Mouse (Mus musculus) bone marrow, adult 2 months (tissue): ENCODE results near the gene Adarb1. TPM values are rescaled to one million over a fixed set of nuclear protein-coding genes. Genes with fewer than 3 reads are reported as not detected.

ENCODE experiments used
- H3K27ac ChIP-seq: fragments of 200-500 bp; 2 replicates; pipeline ENCODE4 v1.5.1; 2012; ENCODE audit warnings: low read depth, mild to moderate bottlenecking, control low read depth, inconsistent platforms, low read length; ENCODE audit not compliant: control insufficient read depth, poor library complexity, insufficient read depth
- H3K4me1 ChIP-seq: fragments of 200-500 bp; 2 replicates; pipeline ENCODE4 v1.6.1; 2011; ENCODE audit warnings: low read length; ENCODE audit not compliant: control insufficient read depth, insufficient read depth
- H3K4me3 ChIP-seq: fragments of 200-500 bp; replicated peaks from 2 replicates; pipeline ENCODE3; 2011; ENCODE audit warnings: mild to moderate bottlenecking, low read depth, low read length, control low read depth; ENCODE audit not compliant: control insufficient read depth
- CTCF ChIP-seq: fragments of 200-500 bp; IDR thresholded peaks from 2 replicates; pipeline ENCODE4 v1.5.1; 2011; ENCODE audit warnings: low read length, control low read depth; ENCODE audit not compliant: control insufficient read depth, insufficient read depth
- POLR2A ChIP-seq: fragments of 200-500 bp; IDR thresholded peaks from 2 replicates; pipeline ENCODE4 v1.6.1; 2011; ENCODE audit warnings: low read depth, mild to moderate bottlenecking, control low read depth, low read length, borderline replicate concordance; ENCODE audit not compliant: control insufficient read depth
- WGBS: fragments of 180-500 bp; shearing (Covaris S2); methylation state at CpG from one replicate; pipeline ENCODE4 v1.1.7; 2018; 5-methylcytosine and 5-hydroxymethylcytosine counted together
- polyA plus RNA-seq: library from polyadenylated mRNA; stranded (reverse); fragments of >200 nt; gene quantifications from 2 replicates; pipeline ENCODE4 v1.2.4, GENCODE M21; 2011; ENCODE audit warnings: low replicate concordance; ENCODE audit not compliant: missing spikeins, insufficient read depth, insufficient read length

Adarb1 gene
- polyA plus RNA-seq, 1 experiment, result 1.7 TPM

GRCm38 (mm10) chr10:77370129-77370528, 47.9 kb downstream of the Adarb1 start:
- TF ChIP-seq POLR2A (no peak), CTCF (no peak)
- Histone ChIP-seq H3K4me3 (no peak overlapping the region), H3K4me1 (peaks cover 1% of the 10 kb centered on the region; the same call in 1 of the 2 replicates), H3K27ac (no peak overlapping the region)
- 82% methylated on average over 5 of the region's 5 CpGs for WGBS

- TF ChIP-seq POLR2A, result no peak
- TF ChIP-seq CTCF, result no peak
- Histone ChIP-seq H3K4me3 (no peak overlapping the region), H3K27ac (no peak overlapping the region), H3K4me1 (peaks cover 1% of the 10 kb centered on the region; the same call in 1 of the 2 replicates)
- 84% methylated on average over 6 of the region's 6 CpGs for WGBS
Observed at GRCm38 (mm10) chr10:77367973-77368372, 50.1 kb downstream of the Adarb1 start.

- TF ChIP-seq CTCF (no peak), POLR2A (no peak)
- H3K4me3 ChIP-seq, result no peak overlapping the region
- H3K27ac ChIP-seq, result no peak overlapping the region
- 15% methylated on average over 4 of the region's 4 CpGs for WGBS
- peaks cover 1% of the 10 kb centered on the region; the same call in 1 of the 2 replicates for H3K4me1 ChIP-seq
Observed at GRCm38 (mm10) chr10:77366959-77367358, 51.1 kb downstream of the Adarb1 start.

- no peak overlapping the region for H3K4me3 ChIP-seq
- WGBS, result 73% methylated on average over 2 of the region's 2 CpGs
- peaks cover 1% of the 10 kb centered on the region; the same call in 1 of the 2 replicates for H3K4me1 ChIP-seq
- H3K27ac ChIP-seq, result no peak overlapping the region
- TF ChIP-seq POLR2A (no peak), CTCF (no peak)
Observed at GRCm38 (mm10) chr10:77365212-77365611, 52.9 kb downstream of the Adarb1 start.

- WGBS, result 50% methylated on average over 2 of the region's 2 CpGs
- Histone ChIP-seq H3K4me1 (no peaks in the 10 kb centered on the region), H3K4me3 (no peak overlapping the region), H3K27ac (no peak overlapping the region)
- no peak for TF ChIP-seq POLR2A
- no peak for TF ChIP-seq CTCF
Observed at GRCm38 (mm10) chr10:77360486-77360885, 57.6 kb downstream of the Adarb1 start.

GRCm38 (mm10) chr10:77357957-77358356, 60.1 kb downstream of the Adarb1 start:
- H3K27ac ChIP-seq, result no peak overlapping the region
- WGBS, result 76% methylated on average over 6 of the region's 6 CpGs
- no peak overlapping the region for H3K4me3 ChIP-seq
- TF ChIP-seq POLR2A, result no peak
- no peak for TF ChIP-seq CTCF
- H3K4me1 ChIP-seq, result no peaks in the 10 kb centered on the region

GRCm38 (mm10) chr10:77353031-77353745, 64.9 kb downstream of the Adarb1 start:
- Histone ChIP-seq H3K27ac (no peak overlapping the region), H3K4me1 (no peaks in the 10 kb centered on the region), H3K4me3 (no peak overlapping the region)
- peak; percentile 81 for TF ChIP-seq CTCF
- TF ChIP-seq POLR2A, result no peak
- WGBS, result 82% methylated on average over 6 of the region's 6 CpGs

- WGBS, result 55% methylated on average over 3 of the region's 3 CpGs
- TF ChIP-seq POLR2A (no peak), CTCF (no peak)
- H3K27ac ChIP-seq, result no peak overlapping the region
- H3K4me3 ChIP-seq, result no peak overlapping the region
- H3K4me1 ChIP-seq, result no peaks in the 10 kb centered on the region
Observed at GRCm38 (mm10) chr10:77342842-77343241, 75.2 kb downstream of the Adarb1 start.

GRCm38 (mm10) chr10:77341711-77342110, 76.4 kb downstream of the Adarb1 start:
- H3K27ac ChIP-seq, result no peak overlapping the region
- no peaks in the 10 kb centered on the region for H3K4me1 ChIP-seq
- no peak overlapping the region for H3K4me3 ChIP-seq
- no peak for TF ChIP-seq POLR2A
- no peak for TF ChIP-seq CTCF

GRCm38 (mm10) chr10:77341059-77341458, 77.0 kb downstream of the Adarb1 start:
- no peak overlapping the region for H3K27ac ChIP-seq
- TF ChIP-seq POLR2A (no peak), CTCF (no peak)
- 69% methylated on average over 4 of the region's 4 CpGs for WGBS
- no peaks in the 10 kb centered on the region for H3K4me1 ChIP-seq
- H3K4me3 ChIP-seq, result no peak overlapping the region
